Mouse (Mus musculus) heart, adult 8-10 months (tissue): ENCODE results near the gene Ddx27. TPM values are rescaled to one million over a fixed set of nuclear protein-coding genes. Genes with fewer than 3 reads are reported as not detected.
A peak's percentile ranks its signal among the peaks of the same experiment; 100 is the strongest.

Source experiments
- DNase-seq: peaks from one replicate; pipeline ENCODE4 v3.0.0; 2022; ENCODE audit warnings: low spot score
- total RNA-seq, 4 experiments: library from RNA; stranded (reverse); gene quantifications; 2 replicates each; pipeline ENCODE4 v1.2.4; 2022

Ddx27 gene
- total RNA-seq, 4 experiments from 2014 or later, result 9.0 to 12.3 (median 10.7) TPM

GRCm38 (mm10) chr2:167062965-167063880 lies 48.2 kb downstream of the Ddx27 start, which contains the start of gene Znfx1:
TSS of gene Znfx1 (minus strand) at chr2:167063015.
- DNase-seq, result peak; percentile 95

- DNase-seq, result no peak
These were observed 49.0 kb downstream of the Ddx27 start for GRCm38 (mm10) chr2:167063906-167064496.

DNA sequence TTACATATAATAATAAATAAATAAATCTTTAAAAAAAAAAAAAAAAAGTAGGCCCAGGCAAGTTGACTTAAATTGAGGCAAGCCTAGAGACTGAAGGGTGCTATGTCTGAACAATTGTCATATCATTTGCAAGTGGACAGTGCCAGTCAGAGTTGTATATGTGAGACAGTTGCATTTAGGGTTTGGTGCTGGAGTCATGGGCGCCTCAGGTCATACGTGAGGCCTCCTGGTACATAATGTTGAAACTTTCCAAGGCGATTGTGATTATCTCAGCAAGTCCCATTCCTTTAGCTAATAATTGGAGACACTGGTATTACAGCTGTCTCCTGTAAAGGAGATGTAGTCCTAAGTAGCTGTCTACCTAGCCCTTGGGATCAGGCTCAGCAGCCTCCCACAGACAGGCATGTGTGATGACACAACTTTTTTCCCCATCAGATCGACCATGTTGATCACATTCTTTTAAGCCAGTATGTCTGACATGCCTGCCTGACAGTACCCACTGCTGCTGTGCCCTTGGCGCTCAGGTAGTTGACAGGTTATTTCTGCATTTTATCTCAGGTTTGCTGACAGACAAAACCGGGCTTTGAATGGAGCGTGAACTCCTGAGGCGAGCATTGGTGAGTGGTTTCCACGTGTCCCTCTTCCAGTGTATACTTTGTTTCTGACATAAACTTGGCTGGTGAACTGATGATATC lies 49.8 kb downstream of the Ddx27 start:
- no peak for DNase-seq

- DNase-seq, result no peak
These were observed 51.0 kb downstream of the Ddx27 start for GRCm38 (mm10) chr2:167066031-167066430.

DNA sequence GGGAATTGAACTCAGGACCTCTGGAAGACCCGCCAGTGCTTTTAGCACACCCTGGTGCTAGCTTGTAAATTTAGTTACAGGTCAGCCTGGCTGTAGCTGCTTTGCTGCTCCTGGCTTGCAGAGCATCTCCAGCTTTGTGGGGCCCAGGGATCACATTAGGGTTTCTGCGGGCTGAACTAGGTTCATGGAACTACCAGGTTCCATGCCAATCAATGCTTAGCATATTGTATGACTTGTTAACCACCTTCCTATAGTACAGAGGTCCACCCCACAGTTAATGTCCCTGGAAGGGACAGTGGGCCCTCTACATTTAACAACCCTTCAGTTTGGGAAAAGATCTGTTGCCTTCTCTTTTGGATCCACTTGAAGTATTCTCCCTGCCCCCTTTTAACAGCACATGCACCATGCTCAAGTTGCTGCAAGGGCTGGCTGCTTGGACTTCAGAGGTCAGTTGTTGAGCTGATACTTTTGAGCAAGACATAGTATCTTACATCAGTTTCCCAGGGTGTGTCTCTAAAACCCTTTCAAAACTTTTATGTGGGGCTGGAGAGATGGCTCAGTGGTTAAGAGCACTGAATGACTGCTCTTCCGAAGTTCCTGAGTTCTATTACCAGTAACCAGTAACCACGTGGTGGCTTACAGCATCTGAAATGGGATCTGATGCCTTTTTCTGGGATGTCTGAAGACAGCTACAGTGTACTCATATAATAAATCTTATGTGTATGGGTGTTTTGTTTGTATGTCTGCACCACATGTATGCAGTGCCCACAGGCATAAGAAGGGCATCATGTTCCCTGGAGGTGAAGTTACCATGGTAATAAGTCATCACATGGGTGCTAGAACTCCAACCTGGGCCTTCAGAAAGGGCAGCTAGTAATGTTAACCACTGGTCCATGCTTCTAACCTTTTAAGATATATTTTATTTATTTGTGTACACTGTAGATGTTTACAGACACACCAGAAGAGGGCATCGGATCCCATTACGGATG lies 51.8 kb downstream of the Ddx27 start:
- no peak for DNase-seq

DNA sequence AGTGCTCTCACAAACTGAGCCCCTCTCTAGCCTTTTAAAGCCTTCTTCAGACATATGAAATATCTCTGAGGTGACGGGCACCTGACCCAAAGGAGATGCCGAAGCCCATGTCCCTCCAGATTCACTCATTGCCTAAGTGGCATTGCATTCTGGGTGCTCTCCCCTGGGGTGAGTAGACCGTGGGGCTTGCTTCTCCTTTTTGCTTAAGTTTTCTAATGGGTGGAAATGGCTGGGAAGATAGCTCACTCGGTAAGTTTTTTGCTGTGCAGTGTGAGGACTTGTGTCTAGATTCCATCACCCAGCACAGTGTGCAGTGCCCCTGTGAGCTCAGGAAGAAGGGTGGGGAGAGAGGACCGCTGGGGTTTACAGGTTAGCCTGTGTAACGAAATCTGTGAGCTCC lies 52.6 kb downstream of the Ddx27 start:
- DNase-seq, result no peak

- no peak for DNase-seq
These were observed 55.3 kb downstream of the Ddx27 start for GRCm38 (mm10) chr2:167070341-167070740.

DNA sequence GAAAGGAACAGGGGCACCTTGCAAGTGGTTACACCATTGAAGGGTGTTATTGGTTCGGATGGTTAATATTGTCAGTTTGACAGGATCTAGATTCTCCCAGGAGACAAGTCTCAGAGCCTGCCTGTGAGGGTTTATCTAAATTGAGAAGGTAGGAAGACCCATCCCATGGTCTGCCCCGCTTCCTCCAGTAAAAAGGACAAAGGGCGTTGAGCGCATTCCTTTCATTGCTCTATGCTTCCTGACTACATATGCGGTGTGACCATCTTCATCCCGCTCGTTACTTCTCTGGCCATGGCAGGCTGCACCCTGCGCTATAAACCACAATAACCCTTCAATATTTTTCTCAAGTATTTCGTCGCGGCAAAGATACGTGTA lies 56.3 kb downstream of the Ddx27 start:
- no peak for DNase-seq

GRCm38 (mm10) chr2:167071641-167072601 lies 56.9 kb downstream of the Ddx27 start:
- peak; percentile 95 for DNase-seq

DNA sequence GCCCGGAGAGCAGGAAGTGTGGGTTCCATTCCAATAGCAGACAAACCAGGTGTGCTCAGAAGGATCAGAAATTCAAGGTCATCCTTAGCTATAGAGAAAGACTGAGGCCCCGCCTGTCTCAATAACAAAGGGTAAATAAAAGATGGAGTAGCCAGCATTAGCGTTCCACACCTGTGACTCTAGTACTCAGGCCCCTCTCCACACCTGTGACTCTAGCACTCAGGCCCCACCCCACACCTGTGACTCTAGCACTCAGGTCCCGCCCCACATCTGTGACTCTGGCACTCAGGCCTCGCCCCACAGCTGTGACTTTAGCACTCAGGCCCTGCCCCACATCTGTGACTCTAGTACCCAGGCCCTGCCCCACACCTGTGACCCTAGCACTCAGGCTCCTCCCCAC lies 59.6 kb downstream of the Ddx27 start:
- DNase-seq, result no peak

DNA sequence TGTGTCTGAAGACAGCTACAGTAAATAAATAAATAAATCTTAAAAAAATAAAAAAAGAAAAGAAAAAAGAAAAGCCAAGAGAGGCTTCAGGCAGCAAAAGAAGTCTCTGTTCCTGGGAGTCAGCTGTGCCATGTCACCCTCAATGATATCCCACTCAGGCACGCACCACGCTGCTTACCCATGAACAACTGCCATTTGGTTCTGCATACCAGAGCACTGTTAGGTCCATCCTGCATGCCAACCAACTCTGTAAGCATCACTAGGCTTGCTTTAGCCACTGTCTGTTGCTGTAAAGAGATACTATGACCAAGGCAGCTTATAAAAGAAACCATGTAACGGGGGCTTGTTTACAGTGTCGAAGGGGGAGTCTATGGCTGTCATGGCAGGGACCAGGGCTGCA lies 61.4 kb downstream of the Ddx27 start:
- no peak for DNase-seq

- no peak for DNase-seq
These were observed 61.8 kb downstream of the Ddx27 start for GRCm38 (mm10) chr2:167076759-167077158.

DNA sequence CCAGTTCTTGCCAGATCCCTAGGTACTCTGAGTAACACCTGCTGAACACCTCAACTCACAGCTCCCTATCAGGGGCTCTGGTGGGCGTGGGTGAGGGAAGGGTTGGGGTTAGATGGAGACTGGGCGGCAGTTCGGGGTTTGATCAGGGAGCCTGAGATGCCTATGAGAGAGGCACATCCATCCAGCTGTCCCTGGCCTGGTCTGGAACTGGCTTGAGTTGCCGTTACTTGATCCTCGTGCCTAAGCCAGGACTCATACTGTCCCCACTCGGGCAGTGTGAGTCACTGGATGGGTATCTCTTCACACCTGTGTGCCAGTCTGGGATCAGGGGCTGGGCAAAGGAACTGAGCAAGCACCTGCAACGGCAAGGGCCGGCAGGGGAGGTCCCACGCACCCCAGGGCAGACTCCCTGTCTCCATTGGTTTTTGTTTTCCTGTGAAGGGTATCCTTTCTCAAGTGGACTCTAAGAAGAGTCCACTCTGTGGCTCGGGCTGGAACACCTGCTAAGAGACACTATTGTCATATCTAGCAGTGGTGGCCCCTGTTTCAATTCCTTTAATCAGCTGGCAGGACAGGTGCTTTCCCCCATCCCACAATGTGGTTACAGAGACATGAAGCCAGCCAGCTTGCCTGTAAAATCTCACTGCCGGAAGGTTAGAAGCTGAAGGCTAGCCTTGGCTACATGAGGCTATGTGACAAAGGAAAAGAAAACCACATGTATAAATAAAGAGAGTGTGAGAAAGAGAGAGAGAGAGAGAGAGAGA lies 62.4 kb downstream of the Ddx27 start:
- DNase-seq, result no peak

- DNase-seq, result no peak
These were observed 63.5 kb downstream of the Ddx27 start for GRCm38 (mm10) chr2:167078486-167078885.

DNA sequence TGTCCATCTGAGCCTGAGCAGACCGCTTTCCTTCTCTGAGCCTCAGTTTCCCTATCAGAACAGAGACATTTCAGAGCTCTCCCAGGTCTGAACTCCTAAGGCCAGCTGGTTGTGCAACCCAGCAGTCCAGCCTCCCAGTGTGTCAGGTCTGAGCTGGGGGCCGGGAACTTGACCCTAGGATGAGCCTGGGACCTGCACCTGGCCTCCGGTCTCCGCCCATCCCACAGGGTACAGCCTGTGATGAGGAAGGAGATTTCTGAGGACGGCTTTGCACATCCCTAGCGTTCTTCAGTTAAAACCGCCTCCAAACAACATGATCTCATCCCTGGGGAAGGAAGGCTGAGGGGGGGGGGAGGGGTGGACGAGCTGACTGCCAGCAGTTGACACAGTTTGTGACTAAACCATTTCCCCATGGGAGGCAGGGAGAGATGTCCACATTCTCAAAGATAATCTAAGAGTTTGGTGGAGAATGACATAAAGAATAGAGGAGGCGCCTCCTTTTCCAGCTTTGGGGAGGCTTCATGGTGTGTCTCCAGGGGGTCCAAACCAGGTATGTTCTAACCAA lies 64.0 kb downstream of the Ddx27 start:
- DNase-seq, result no peak

GRCm38 (mm10) chr2:167079535-167080257 lies 64.7 kb downstream of the Ddx27 start:
- DNase-seq, result no peak

DNA sequence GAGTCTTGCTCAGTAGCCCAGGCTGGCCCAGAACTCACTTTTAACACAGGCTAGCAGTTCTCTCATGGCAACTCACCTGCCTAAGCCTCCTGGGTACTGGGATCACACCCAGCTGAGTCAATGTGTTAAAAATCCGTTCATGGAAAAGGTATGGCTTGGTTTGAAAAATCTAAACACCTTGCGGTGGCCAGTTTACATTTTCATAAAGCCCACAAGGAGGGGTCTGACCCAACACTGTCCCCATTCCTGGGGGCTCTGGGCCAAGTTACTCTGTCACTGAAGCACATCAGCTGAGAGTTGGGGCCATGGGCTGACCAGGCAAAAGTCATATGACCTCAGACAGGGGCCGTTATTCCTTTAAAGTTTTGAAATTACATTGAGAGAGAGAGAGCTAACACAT lies 65.4 kb downstream of the Ddx27 start:
- DNase-seq, result no peak

DNA sequence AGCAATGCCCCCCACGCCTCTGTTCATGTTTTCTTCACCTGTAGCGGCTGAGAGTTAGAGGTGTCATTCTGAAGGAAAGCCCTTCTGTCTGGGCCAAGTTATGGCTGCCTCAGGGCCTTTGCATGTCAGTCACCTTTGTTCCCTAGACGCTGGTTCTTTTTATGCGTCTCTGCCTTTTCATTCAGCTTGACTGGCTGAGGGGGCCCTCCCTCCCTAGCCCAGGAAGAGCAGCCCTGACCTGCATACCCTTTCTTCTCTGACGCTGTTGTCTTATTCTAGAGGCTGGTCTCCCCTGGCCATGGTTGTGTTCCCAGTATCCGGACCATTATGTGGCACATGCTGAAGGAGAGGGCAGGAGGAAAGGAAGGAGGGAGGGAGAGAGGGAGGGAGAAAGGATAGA lies 66.1 kb downstream of the Ddx27 start:
- no peak for DNase-seq
